Mouse (Mus musculus): ENCODE data around the gene Tln2.

DNA sequence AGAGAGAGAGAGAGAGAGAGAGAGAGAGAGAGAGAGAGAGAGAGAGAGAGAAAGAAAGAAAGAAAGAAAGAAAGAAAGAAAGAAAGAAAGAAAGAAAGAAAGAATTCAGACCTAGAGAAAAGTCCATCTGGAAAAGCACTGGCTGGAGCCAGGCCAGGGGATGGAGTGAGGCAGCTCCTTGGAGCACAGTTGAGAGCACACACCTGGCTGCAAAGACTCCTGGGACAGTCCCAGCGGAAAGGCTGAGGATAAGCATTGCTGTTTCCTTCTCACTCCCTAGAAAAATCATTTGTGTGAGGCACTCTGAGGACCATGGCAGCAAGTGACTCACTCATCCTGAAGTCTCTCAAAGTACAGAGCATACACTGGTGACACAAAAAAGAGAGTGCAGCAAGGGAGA lies 26.9 kb downstream of the Tln2 start:
- no peak for TF ChIP-seq CTCF (IDR thresholded peaks at IDR 0.05; ENCODE audit: low read depth)
- TF ChIP-seq EP300 (IDR thresholded peaks at IDR 0.05; ENCODE audit: low read depth) = no peak

Data from liver, embryonic 14.5 days (tissue).